Mouse (Mus musculus): Measurements from ENCODE around the gene Slc5a3.
A peak's percentile ranks its signal among the peaks of the same experiment; 100 is the strongest.
"Not testable (repeated sequence)": the region's sequence is repeated elsewhere in the genome, so short reads cannot be mapped to it uniquely, and the experiment has no call there.

Gene Slc5a3

GRCm38 (mm10) chr16:92064801-92065200 lies 6.7 kb downstream of the Slc5a3 start:
- no peak for DNase-seq

DNA sequence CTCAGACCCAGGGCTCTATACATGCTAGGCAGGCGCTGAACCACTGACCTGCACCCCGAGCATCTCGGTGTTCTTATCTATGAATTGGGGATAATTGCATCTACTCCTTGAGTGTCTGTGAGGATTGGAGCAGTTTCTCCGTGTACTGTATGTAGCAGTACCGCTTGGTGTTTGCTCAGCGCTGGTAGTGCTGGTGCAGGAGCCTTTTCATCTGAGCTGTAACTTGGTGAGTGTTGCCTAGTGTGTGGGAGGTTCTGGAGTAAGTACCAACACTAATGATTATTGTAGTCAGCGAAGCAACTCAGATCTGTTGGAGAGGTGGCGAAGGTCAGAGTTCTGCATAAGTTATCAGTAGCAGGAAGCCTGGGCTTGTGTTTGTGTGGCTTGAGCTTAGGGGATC lies 12.2 kb downstream of the Slc5a3 start:
- no peak for DNase-seq

GRCm38 (mm10) chr16:92076797-92077196 lies 18.7 kb downstream of the Slc5a3 start:
- no peak for DNase-seq

GRCm38 (mm10) chr16:92083771-92084453 lies 25.8 kb downstream of the Slc5a3 start:
- DNase-seq, result no peak

DNA sequence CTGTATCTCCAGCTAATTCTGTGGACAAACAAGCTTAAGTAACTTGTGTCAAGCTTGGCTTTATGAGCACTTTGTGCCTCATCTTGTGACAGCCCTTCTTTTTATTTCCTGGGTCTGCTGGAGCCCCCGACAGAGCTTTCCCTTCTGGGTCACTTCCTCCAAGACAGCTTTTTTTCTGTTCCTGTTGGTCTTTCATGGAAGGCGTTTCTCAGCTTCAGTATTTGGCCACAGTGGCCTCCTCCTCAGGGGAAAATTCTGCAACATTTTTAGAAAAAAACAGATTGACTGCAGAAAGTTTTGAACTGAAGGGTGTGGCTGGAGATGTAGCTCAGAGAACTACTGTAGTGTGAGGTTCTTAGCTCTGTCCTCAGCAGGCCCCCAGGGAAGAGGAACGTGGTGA lies 31.1 kb downstream of the Slc5a3 start:
- no peak for DNase-seq

DNA sequence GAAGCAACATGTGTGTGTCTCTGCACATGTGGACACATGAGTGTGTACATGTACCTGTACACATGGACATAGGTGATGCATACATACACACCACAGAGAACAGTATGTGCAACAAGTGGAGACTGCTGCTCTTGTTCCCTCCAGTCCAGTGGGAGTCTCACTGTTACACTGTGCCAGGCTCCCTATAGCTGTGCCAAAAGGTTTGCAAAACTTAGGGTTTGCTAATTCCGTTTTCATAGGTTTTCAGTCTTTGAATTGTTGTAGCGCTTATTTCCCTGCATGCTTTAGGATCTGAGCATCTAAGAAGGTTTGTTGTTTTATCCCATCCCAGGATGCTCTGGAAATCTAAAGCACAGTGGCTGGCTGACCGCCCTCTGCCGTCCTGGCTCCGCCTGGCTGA lies 33.8 kb downstream of the Slc5a3 start:
- no peak for DNase-seq

DNA sequence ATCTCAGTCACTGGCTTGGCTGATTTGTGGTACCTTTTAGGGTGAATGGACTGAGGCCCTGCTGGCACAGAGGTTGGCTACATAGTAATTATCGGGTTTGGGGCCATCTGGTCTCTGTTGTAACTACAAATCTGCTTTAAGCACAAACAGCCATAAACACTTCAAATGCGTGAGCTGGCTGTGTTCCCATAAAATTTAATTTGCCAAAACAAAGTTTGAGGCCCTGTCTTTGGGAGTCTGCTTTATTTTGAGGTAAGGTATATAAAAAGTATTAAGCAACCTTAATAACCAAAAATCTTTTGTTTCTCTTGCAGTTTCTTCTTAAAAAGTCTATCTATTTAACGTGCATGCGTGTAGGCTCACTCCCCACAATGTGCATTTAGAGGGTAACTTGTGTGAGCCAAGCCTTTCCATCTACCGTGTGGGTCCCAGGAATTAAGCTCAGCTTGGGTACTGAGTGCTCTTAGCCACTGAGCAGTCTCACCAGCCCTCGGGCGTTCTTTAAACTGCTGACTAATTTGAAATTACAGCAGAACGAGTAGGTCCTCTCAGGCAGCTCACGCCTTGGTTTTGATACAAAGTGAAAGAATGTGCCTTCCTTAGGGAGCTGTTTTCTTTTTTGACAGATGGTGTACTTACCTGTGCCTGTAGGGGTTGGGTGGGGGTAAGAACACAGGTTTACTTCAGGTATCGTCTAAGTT lies 40.4 kb downstream of the Slc5a3 start:
- no peak for DNase-seq

- no peak for DNase-seq
Measured at GRCm38 (mm10) chr16:92099598-92099997, 41.5 kb downstream of the Slc5a3 start.

DNA sequence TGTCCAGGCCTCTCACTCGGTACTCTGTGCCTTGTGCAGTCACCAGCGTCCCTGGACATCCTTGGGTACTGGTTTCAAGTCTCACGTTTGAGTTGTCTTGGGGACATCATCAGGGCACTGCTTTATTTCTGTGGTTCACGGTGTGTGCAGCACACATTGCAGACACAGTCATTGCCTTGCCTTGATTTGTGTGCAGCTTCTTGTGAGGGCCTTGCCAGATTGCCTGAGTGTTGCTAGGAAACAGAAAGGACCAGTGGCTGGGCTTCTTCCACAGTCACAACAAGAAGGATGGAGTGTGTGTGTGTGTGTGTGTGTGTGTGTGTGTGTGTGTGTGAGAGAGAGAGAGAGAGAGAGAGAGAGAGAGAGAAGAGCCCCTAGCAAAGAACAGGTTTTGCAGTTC lies 42.0 kb downstream of the Slc5a3 start:
- no peak for DNase-seq

GRCm38 (mm10) chr16:92102115-92102514 lies 44.0 kb downstream of the Slc5a3 start:
- DNase-seq, result no peak

DNA sequence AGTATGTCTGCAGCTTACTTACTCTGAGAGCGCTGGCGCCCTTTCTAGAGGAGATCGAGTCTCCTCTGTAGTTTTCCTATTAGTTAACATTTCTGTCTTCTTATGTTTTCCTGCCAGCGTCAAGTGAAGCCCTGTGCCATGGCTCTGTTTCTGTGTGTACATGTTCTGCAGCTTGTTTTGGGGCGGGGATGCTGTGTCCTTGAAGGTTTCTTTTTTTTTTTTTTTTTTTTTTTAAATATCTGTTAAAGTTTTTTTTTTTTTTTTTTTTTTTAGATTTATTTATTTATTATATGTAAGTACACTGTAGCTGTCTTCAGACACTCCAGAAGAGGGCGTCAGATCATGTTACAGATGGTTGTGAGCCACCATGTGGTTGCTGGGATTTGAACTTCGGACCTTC lies 44.8 kb downstream of the Slc5a3 start:
- not testable (repeated sequence) for DNase-seq

DNA sequence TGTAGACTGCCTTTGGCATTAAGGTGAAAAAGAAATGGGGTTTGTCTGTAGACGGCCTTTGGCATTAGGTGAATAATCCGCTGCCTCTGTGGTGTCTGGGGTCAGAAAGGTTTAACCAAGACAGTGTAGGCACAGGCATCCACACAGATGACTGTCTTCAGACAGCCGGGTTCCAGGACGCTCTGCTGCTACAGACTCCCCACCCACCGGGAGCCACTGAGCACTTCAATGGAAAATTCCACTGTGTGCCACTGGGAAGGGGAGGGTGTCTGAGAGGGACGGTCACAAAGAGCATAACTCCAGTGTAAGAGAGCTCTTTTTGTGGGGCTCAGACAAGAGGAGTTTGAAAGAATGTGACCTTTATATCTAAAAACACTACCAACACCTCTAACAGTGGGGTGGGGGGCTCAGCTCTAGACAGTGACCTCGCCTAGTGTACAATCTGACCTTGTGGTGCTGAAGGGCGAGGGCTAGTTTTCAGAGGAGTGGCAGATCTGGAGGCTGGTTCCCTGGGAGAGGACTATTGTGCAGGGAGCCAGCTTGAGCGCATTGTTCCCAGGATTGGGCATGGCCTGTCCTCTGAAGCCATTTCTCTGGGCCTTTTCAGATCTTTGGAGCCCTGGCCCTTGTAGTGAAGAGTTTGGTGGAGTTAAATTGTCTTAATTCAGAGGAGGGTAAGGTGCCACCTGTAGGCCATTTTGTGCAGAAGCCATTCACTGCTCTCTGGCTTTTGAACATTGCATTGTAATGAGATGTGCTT lies 45.6 kb downstream of the Slc5a3 start:
- DNase-seq, result no peak

GRCm38 (mm10) chr16:92104332-92104590 lies 46.1 kb downstream of the Slc5a3 start:
- no peak for DNase-seq

DNA sequence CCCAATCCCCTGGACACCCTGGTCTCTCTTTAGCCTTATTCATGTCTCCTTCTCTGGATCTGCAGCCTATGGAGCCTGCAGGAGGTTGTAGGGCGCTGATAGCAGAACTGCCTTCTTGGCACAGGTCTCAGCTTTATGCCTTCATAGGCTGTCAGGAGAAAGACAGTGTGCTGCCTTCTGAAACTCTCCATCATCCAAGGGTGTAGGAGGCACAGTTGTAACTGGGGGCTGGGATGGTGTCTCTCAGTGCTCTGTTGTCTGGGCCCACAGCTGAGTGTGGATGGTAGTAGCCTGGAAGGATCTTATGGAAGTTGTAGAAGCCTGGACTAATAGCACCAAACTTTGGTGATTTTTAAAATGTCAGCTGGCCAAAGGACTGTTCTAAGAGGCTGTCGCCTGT lies 46.8 kb downstream of the Slc5a3 start:
- DNase-seq, result no peak

DNA sequence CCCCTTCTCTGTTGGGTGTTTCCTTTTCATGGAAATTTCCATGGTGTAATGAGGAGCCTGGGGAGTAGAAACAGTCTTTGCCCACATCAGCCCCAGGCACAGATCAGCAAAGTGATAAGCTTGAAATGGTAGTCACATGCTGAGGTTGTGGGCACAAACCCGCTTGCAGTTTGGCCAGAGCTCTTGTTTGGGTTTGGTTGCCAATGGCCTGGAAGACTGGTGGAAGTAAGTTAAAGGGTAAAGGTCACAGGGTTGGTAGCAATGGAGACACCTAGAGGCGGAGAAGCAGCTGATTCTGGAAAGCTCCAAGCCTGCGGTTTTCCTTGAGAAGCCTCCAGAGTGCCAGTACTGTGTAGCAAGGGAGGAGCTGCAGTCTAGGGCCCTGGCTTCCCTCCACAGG lies 47.5 kb downstream of the Slc5a3 start:
- no peak for DNase-seq

DNA sequence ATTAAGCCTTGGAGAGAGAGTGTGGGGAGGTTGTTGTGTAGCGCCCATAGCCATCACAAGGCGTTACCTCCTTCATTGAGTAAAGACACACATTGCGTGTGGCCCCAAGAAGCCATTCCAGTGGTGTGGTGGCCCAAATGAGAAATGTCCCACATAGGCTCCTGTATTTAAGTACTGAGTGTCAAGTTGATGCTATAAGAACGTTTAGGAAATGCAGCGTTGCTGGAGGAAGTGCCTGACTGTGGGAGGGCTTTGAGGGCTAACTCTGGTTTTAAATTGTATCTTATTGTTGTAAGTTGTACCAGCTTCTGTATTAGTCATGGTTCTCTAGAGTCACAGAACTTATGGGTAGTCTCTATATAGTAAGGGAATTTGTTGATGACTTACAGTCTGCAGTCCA lies 49.2 kb downstream of the Slc5a3 start:
- no peak for DNase-seq

- DNase-seq, result peak; percentile 45
Measured at GRCm38 (mm10) chr16:92114706-92115241, 56.7 kb downstream of the Slc5a3 start.

GRCm38 (mm10) chr16:92115611-92116421 lies 57.7 kb downstream of the Slc5a3 start:
- DNase-seq, result peak; percentile 56

DNA sequence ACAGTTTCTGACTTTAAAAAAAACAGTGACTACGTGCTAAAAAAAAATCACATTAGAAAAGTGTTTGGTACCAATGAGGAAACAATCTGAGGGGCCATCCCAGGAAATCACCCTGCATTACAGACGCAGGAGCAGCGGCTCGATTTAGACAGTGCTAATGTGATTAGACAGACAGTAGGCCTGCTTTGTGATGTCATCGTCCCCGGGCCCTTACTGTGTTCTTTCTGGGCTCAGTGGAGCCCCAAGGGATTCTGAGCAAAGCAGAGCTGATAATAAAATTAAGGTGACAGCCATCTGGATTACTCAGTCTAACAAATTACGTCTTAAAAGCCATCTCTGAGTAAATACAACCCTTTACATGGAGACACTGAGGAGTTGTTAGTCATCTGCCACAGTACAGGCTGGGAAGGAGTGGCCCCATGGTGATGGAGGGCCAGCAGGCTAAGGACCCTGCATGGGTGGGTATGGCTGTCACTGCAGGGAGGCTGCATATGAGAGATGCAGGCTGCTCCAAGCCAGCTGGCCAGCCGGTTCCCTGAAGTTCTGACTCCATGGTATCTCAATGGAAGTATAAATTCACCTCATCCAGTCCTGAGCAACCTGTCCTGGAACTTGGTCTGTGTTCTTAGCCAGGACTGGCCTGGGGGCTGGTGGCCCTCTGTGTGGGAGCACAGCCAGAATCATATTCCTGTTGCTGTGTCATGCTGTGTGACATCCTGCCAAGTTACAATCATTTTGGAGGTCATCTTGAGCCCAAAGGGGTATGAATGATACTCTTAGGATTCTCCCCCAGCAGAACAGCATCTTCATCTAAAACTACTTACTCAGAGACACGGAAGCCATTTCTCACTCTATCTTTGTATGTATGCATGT lies 59.5 kb downstream of the Slc5a3 start:
- DNase-seq, result no peak

- no peak for DNase-seq
Measured at GRCm38 (mm10) chr16:92119013-92119515, 60.9 kb downstream of the Slc5a3 start.

DNA sequence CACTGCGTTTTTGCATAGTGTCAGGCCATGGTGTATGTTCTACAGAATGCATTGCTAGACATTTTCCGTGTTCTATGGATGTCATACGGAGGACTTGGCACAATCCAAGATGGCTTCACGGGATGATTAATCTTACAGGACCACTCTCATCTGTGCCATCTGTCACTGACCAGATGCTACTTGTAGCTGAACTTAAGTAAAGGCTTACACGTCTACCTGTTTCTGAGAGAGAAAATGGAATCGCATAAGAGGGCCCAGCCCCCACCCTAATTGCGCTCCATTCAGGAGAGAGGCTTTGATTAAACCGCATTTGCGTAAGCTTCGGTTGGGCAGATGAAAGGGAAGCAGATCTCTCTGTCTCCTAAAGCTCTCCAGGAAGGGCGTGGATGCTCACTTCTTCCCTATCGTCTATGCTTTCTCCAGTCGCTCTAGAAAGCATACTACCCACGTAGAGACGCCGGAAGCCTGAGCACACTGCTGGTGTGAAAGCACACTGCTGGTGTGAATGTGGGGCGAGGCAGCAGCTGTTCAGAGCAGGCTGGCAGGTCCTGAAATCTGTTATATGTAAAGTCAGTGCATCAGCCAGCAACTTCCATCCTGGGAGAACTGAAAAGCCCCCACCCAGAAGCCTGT lies 62.9 kb downstream of the Slc5a3 start:
- no peak for DNase-seq
